Mouse (Mus musculus) intestine, embryonic 16.5 days (tissue): ENCODE data around the gene Adcy5. TPM values are rescaled to one million over a fixed set of nuclear protein-coding genes. Genes with fewer than 3 reads are reported as not detected.

Experiments used
- ATAC-seq: fragments of 200-750 bp; cut with Nextera tagmentation; 2 replicates; pipeline ENCODE4 v1.8.0; 2017; ENCODE audit warnings: moderate TSS enrichment, moderate library complexity
- H3K27ac ChIP-seq: fragments of 300-500 bp; sonication (generic); 2 replicates; pipeline ENCODE4 v1.5.1; 2014; ENCODE audit warnings: mild to moderate bottlenecking, low read length
- H3K27me3 ChIP-seq: fragments of 300-500 bp; sonication (generic); replicated peaks from 2 replicates; pipeline ENCODE4 v1.6.1; 2014; ENCODE audit warnings: low read length, control low read depth, mixed read lengths; ENCODE audit not compliant: control insufficient read depth, insufficient read depth
- H3K36me3 ChIP-seq: fragments of 300-500 bp; sonication (generic); 2 replicates; pipeline ENCODE4 v1.6.1; 2014; ENCODE audit warnings: low read length, control low read depth; ENCODE audit not compliant: control insufficient read depth, insufficient read depth
- H3K4me1 ChIP-seq: fragments of 300-500 bp; sonication (generic); 2 replicates; pipeline ENCODE4 v1.6.1; 2014; ENCODE audit warnings: low read length, control low read depth, mixed read lengths; ENCODE audit not compliant: control insufficient read depth, insufficient read depth
- H3K4me2 ChIP-seq: fragments of 300-500 bp; sonication (generic); 2 replicates; pipeline ENCODE4 v1.6.1; 2014; ENCODE audit warnings: low read depth, low read length, control low read depth
- H3K4me3 ChIP-seq: fragments of 300-500 bp; sonication (generic); 2 replicates; pipeline ENCODE4 v1.5.1; 2014; ENCODE audit warnings: mild to moderate bottlenecking, low read length
- H3K9ac ChIP-seq: fragments of 300-500 bp; sonication (generic); 2 replicates; pipeline ENCODE4 v1.6.1; 2014; ENCODE audit warnings: low read depth, low read length
- H3K9me3 ChIP-seq: fragments of 300-500 bp; sonication (generic); 2 replicates; pipeline ENCODE4 v1.6.1; 2016; ENCODE audit warnings: low read length, control low read depth; ENCODE audit not compliant: control insufficient read depth
- WGBS: fragments of 180-500 bp; shearing (Covaris S2); extraction: QIAGEN DNeasy Blood & Tissue Kit; methylation state at CpG from one replicate; pipeline ENCODE4 v1.1.7; 2014; 5-methylcytosine and 5-hydroxymethylcytosine counted together
- polyA plus RNA-seq: library from polyadenylated mRNA; unstranded; fragments of >200 nt; fragmentation: Nextera tagmentation; extraction: Ambion mirVana; gene quantifications from 2 replicates; pipeline ENCODE4 v1.2.1, GENCODE M21; 2015

Adcy5 gene
- polyA plus RNA-seq, 1 experiment from 2014 or later = 2.0 TPM

- no peak overlapping the region for H3K9ac ChIP-seq
Observed at GRCm38 (mm10) chr16:35319773-35320172, 165.1 kb downstream of the Adcy5 start.

GRCm38 (mm10) chr16:35330451-35330850, 175.8 kb downstream of the Adcy5 start:
- no peaks in the 10 kb centered on the region for H3K4me1 ChIP-seq
- no peak overlapping the region for H3K4me3 ChIP-seq
- no peak for ATAC-seq
- 85% methylated on average over 1 of the region's 1 CpGs for WGBS
- no peaks in the 10 kb centered on the region for H3K36me3 ChIP-seq
- no peak overlapping the region for H3K9ac ChIP-seq
- no peaks in the 10 kb centered on the region for H3K9me3 ChIP-seq
- H3K4me2 ChIP-seq = no peak overlapping the region
- H3K27me3 ChIP-seq = no peaks in the 10 kb centered on the region
- H3K27ac ChIP-seq = no peak overlapping the region

More at GRCm38 (mm10) chr16:35319773-35320172, 165.1 kb downstream of the Adcy5 start:
- 0 out of 2 replicates have a peak, but pooled peaks cover 2% of the 10 kb centered on the region for H3K4me1 ChIP-seq
- no peaks in the 10 kb centered on the region for H3K9me3 ChIP-seq
- H3K27me3 ChIP-seq = no peaks in the 10 kb centered on the region
- 0 out of 2 replicates have a peak, but pooled peaks cover 3% of the 10 kb centered on the region for H3K36me3 ChIP-seq
- H3K4me3 ChIP-seq = no peak overlapping the region
- 84% methylated on average over 2 of the region's 2 CpGs for WGBS
- no peak overlapping the region for H3K27ac ChIP-seq
- no peak for ATAC-seq
- H3K4me2 ChIP-seq = no peak overlapping the region

Other genes with a start within 250 kb of the Adcy5 start
- gene Hacd2, start 132.4 kb upstream of the Adcy5 start, polyA plus RNA-seq = 103 TPM in 2 replicates
- gene Sec22a, start 209.0 kb downstream of the Adcy5 start, polyA plus RNA-seq = 51.0 and 52.2 TPM in 2 replicates